Mouse (Mus musculus): Measurements from ENCODE around the gene Pnkp. TPM values are rescaled to one million over a fixed set of nuclear protein-coding genes. Genes with fewer than 3 reads are reported as not detected.

Gene Pnkp
- polyA plus RNA-seq, 1 experiment from 2014 or later: 26.5 TPM

DNA sequence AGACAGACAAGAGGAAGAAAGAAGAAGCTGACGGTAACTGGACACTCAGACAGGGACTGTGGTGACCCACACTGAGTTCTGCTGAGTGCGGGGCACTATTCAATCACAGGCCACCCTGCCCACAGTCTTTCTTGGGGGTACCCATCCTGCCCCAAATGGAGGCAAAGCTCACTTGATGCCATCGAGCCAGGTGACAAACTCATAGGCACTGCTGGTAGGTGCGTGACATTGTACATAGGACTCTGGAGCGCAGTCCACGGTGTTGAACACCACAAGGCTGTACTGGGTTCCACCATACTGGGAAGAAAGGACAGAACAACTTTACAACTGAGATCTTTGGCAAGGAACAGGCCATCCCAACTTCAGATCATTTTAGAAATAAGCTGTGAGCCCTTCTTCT is 34.7 kb downstream of the Pnkp start:
- 15% methylated on average over 6 of the region's 6 CpGs for WGBS
- H3K36me3 ChIP-seq (replicated peaks; ENCODE audit: control insufficient read depth, insufficient read depth): peaks cover 32% of the 10 kb centered on the region
- no peaks in the 10 kb centered on the region for H3K9me3 ChIP-seq (ENCODE audit: control insufficient read depth, low read length)
- DNase-seq (ENCODE audit: low spot score) (no peak), ATAC-seq (ENCODE audit: low FRiP score) (no peak)
- peak overlapping the region; percentile 90 for H3K4me3 ChIP-seq (replicated peaks; ENCODE audit: low read length)
- H3K27me3 ChIP-seq (ENCODE audit: control insufficient read depth, insufficient read depth, low read length): no peaks in the 10 kb centered on the region
- peak overlapping the region; percentile 96 for H3K27ac ChIP-seq
- peak overlapping the region; percentile 92 for H3K9ac ChIP-seq
- H3K4me2 ChIP-seq (replicated peaks): peak overlapping the region; percentile 91
- peaks cover 45% of the 10 kb centered on the region for H3K4me1 ChIP-seq (replicated peaks; ENCODE audit: control insufficient read depth, insufficient read depth, low read length)

DNA sequence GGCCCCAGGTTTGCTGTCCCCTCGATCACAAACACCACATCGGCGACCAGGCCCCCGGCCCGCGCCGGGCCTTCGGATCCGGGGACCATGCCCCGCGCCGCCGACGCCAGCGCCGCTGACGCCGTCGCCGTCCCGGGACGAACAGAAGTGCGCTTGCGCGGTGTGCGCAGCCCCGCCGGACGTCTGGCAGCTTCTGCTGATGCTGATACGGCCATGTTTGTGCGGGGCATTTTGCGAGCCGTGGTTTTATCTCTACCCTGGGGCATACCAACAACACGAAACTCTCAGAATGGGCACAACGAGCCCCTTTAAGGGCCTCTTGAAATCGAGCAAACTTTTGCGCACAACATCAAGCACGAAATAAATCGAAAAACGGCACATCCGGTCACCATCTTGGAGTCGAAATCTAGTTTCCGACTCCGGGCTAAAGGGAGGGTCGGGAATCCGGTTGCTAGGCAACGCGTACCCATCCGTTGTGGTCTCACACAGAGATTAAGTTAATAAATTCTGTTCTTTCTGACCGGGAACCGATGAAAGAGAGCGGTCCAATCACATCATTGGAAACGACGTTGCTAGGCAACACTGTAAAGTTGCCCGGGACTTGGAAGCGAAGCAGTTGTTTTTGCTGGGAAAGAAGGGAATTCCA is 35.5 kb downstream of the Pnkp start, which contains the start of gene Med25:
Gene Med25, minus strand, starts transcription at position 437 of the 646 bp plus-strand sequence.
- Histone ChIP-seq H3K4me2 (replicated peaks) (peak within 1 kb of the TSS; percentile 91), H3K36me3 (replicated peaks; ENCODE audit: control insufficient read depth, insufficient read depth) (peaks cover 25% of the 10 kb centered on the region), H3K27ac (peak within 1 kb of the TSS; percentile 96), H3K4me3 (replicated peaks; ENCODE audit: low read length) (peak within 1 kb of the TSS; percentile 90), H3K9ac (peak within 1 kb of the TSS; percentile 92), H3K4me1 (replicated peaks; ENCODE audit: control insufficient read depth, insufficient read depth, low read length) (peaks cover 53% of the 10 kb centered on the region), H3K9me3 (ENCODE audit: control insufficient read depth, low read length) (no peaks in the 10 kb centered on the region), H3K27me3 (ENCODE audit: control insufficient read depth, insufficient read depth, low read length) (no peaks in the 10 kb centered on the region)
- DNase-seq (ENCODE audit: low spot score) (peak; percentile 96), ATAC-seq (ENCODE audit: low FRiP score) (peak; percentile 77)
- under 1% methylated on average over 56 of the region's 56 CpGs for WGBS

GRCm38 (mm10) chr7:44893197-44893596 is 36.3 kb downstream of the Pnkp start:
- 5% methylated on average over 8 of the region's 8 CpGs for WGBS
- Histone ChIP-seq H3K4me3 (replicated peaks; ENCODE audit: low read length) (peak overlapping the region; percentile 90), H3K4me2 (replicated peaks) (peak overlapping the region; percentile 91), H3K9ac (peak overlapping the region; percentile 28; the same call in 1 of the 2 replicates), H3K27ac (peak overlapping the region; percentile 96), H3K4me1 (replicated peaks; ENCODE audit: control insufficient read depth, insufficient read depth, low read length) (peaks cover 53% of the 10 kb centered on the region), H3K36me3 (replicated peaks; ENCODE audit: control insufficient read depth, insufficient read depth) (peaks cover 24% of the 10 kb centered on the region), H3K9me3 (ENCODE audit: control insufficient read depth, low read length) (no peaks in the 10 kb centered on the region), H3K27me3 (ENCODE audit: control insufficient read depth, insufficient read depth, low read length) (no peaks in the 10 kb centered on the region)
- DNase-seq (ENCODE audit: low spot score): peak; percentile 42
- no peak for ATAC-seq (ENCODE audit: low FRiP score)

DNA sequence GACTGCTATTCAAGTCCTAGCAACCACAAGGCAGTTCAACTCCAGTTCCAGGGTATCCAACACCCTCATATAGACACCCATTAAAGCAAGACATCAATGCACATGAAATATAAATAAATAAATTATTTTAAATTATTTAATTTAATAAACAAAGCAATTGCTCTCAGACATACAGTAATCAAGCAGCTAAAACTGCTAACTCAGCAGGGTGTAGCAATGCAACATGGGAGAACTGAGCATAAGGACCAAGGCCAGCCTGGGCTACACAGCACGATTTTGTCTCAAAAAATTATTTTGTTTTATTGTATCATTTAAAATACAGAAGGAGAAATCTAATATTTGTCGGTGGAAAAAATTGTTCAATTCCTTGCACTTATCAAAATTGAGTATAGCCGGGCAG is 37.2 kb downstream of the Pnkp start:
- Histone ChIP-seq H3K4me2 (replicated peaks) (no peak overlapping the region), H3K4me3 (replicated peaks; ENCODE audit: low read length) (no peak overlapping the region), H3K9me3 (ENCODE audit: control insufficient read depth, low read length) (no peaks in the 10 kb centered on the region), H3K27ac (peak overlapping the region; percentile 96), H3K4me1 (replicated peaks; ENCODE audit: control insufficient read depth, insufficient read depth, low read length) (peaks cover 53% of the 10 kb centered on the region), H3K36me3 (replicated peaks; ENCODE audit: control insufficient read depth, insufficient read depth) (peaks cover 16% of the 10 kb centered on the region), H3K9ac (no peak overlapping the region), H3K27me3 (ENCODE audit: control insufficient read depth, insufficient read depth, low read length) (no peaks in the 10 kb centered on the region)
- ATAC-seq (ENCODE audit: low FRiP score) (no peak), DNase-seq (ENCODE audit: low spot score) (no peak)
- 89% methylated on average over 3 of the region's 3 CpGs for WGBS

DNA sequence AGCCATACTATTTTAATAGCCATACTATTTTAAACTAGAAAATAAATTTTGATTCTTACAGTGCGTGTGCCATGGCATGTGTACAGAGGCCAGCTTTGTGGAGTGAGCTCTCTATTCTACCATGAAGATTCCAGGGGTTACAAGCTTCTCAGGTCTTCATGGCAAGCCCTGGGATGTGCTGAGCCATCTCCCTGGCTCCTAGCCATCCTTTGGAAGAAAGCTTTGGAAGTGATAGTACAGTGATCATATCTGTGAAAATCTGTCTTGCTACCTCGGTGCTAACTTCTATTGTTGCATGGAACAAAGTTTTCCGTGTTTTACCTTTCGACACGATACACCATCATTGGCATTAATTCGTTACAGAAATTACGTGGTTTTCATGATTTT is 38.3 kb downstream of the Pnkp start:
- DNase-seq (ENCODE audit: low spot score): no peak
- Histone ChIP-seq H3K9ac (peak overlapping the region; percentile 38), H3K36me3 (replicated peaks; ENCODE audit: control insufficient read depth, insufficient read depth) (peaks cover 20% of the 10 kb centered on the region), H3K4me3 (replicated peaks; ENCODE audit: low read length) (peak overlapping the region; percentile 51), H3K4me2 (replicated peaks) (peak overlapping the region; percentile 61), H3K9me3 (ENCODE audit: control insufficient read depth, low read length) (no peaks in the 10 kb centered on the region), H3K27me3 (ENCODE audit: control insufficient read depth, insufficient read depth, low read length) (no peaks in the 10 kb centered on the region), H3K27ac (peak overlapping the region; percentile 91), H3K4me1 (replicated peaks; ENCODE audit: control insufficient read depth, insufficient read depth, low read length) (peaks cover 52% of the 10 kb centered on the region)
- 17% methylated on average over 7 of the region's 7 CpGs for WGBS
- ATAC-seq (ENCODE audit: low FRiP score): no peak

DNA sequence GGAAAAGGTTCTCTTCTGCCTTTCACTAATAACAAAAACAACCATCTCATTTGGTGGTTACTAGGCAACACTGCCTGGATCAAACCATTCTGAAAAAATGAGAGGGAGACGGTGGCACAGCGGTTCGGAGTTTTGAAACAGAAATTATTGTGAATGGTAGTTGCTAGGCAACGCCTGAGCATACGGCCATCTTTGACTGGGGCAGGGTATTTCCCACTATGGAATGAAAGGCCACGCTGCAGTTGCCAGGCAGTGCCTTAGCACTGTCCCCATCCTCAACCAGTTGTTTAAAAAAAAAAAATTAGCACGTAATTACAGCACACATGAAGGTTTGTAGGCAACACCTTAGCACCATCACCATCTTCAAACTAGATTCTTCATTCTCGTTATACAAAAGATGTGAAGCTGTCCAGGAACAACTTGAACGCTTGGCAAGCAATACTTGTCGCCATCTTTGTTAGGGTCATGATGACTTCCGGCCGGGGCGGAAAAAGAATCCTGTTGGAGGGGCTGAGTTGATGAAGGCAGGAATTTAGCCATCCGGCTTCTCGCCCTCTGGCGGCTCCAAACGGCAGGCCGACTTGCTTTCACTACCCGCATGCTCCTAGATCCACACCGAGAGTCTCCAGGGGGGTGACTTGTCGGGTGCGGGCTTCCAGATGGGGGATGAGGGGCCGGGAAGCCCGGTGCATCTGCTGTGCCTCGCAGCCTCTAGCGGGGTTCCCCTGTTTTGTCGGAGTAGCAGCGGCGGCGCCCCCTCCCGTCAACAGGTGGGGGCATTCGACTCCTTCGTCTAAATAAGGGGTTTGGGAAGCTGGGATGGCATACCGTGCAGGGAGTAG is 38.9 kb downstream of the Pnkp start, which contains the start of gene Fuz:
Gene Fuz, plus strand, starts transcription at position 487 of the 842 bp plus-strand sequence.
- DNase-seq (ENCODE audit: low spot score) (peak; percentile 94), ATAC-seq (ENCODE audit: low FRiP score) (peak; percentile 78)
- peaks cover 21% of the 10 kb centered on the region for H3K36me3 ChIP-seq (replicated peaks; ENCODE audit: control insufficient read depth, insufficient read depth)
- peak within 1 kb of the TSS; percentile 51 for H3K4me3 ChIP-seq (replicated peaks; ENCODE audit: low read length)
- H3K4me2 ChIP-seq (replicated peaks): peak within 1 kb of the TSS; percentile 61
- peak within 1 kb of the TSS; percentile 64 for H3K9ac ChIP-seq
- H3K27ac ChIP-seq: peak within 1 kb of the TSS; percentile 91
- no peaks in the 10 kb centered on the region for H3K27me3 ChIP-seq (ENCODE audit: control insufficient read depth, insufficient read depth, low read length)
- H3K4me1 ChIP-seq (replicated peaks; ENCODE audit: control insufficient read depth, insufficient read depth, low read length): peaks cover 46% of the 10 kb centered on the region
- no peaks in the 10 kb centered on the region for H3K9me3 ChIP-seq (ENCODE audit: control insufficient read depth, low read length)
- WGBS: under 1% methylated on average over 34 of the region's 34 CpGs

DNA sequence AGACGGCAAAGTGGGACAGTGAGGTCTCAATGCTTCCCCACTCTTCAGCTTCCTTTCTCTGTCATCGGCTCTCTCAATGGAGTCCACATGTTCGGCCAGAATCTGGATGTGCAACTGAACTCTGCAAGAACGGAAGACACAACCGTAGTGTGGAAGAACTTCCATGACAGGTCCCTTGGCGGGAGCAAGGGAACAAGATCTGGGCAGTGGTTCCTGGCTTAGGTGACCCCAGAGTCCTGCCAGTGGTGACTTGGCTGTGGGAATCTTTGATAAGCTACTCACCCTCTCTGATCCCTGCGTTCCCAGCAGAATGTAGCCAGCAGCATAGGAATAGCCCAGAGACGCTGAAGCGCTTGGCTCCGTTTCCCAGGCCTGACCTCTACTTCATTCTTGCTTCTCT is 39.6 kb downstream of the Pnkp start:
- Histone ChIP-seq H3K9me3 (ENCODE audit: control insufficient read depth, low read length) (no peaks in the 10 kb centered on the region), H3K27ac (peak overlapping the region; percentile 91), H3K9ac (peak overlapping the region; percentile 64), H3K4me3 (replicated peaks; ENCODE audit: low read length) (peak overlapping the region; percentile 51), H3K27me3 (ENCODE audit: control insufficient read depth, insufficient read depth, low read length) (no peaks in the 10 kb centered on the region), H3K4me1 (replicated peaks; ENCODE audit: control insufficient read depth, insufficient read depth, low read length) (peaks cover 44% of the 10 kb centered on the region), H3K4me2 (replicated peaks) (peak overlapping the region; percentile 61), H3K36me3 (replicated peaks; ENCODE audit: control insufficient read depth, insufficient read depth) (peaks cover 25% of the 10 kb centered on the region)
- DNase-seq (ENCODE audit: low spot score) (no peak), ATAC-seq (ENCODE audit: low FRiP score) (no peak)
- 31% methylated on average over 10 of the region's 10 CpGs for WGBS

- H3K4me3 ChIP-seq (replicated peaks; ENCODE audit: low read length): no peak overlapping the region
These were observed 41.7 kb downstream of the Pnkp start for GRCm38 (mm10) chr7:44898607-44899006.

GRCm38 (mm10) chr7:44900632-44901031 is 43.7 kb downstream of the Pnkp start:
- H3K4me1 ChIP-seq (replicated peaks; ENCODE audit: control insufficient read depth, insufficient read depth, low read length): peaks cover 19% of the 10 kb centered on the region
- ATAC-seq (ENCODE audit: low FRiP score) (no peak), DNase-seq (ENCODE audit: low spot score) (no peak)
- H3K27ac ChIP-seq: no peak overlapping the region
- H3K27me3 ChIP-seq (ENCODE audit: control insufficient read depth, insufficient read depth, low read length): no peaks in the 10 kb centered on the region
- peaks cover 66% of the 10 kb centered on the region for H3K36me3 ChIP-seq (replicated peaks; ENCODE audit: control insufficient read depth, insufficient read depth)
- 84% methylated on average over 11 of the region's 11 CpGs for WGBS
- H3K4me2 ChIP-seq (replicated peaks): no peak overlapping the region
- no peaks in the 10 kb centered on the region for H3K9me3 ChIP-seq (ENCODE audit: control insufficient read depth, low read length)
- no peak overlapping the region for H3K4me3 ChIP-seq (replicated peaks; ENCODE audit: low read length)
- H3K9ac ChIP-seq: no peak overlapping the region

More at GRCm38 (mm10) chr7:44898607-44899006, 41.7 kb downstream of the Pnkp start:
- H3K9me3 ChIP-seq (ENCODE audit: control insufficient read depth, low read length): no peaks in the 10 kb centered on the region
- DNase-seq (ENCODE audit: low spot score): no peak
- no peak overlapping the region for H3K4me2 ChIP-seq (replicated peaks)
- peaks cover 36% of the 10 kb centered on the region for H3K4me1 ChIP-seq (replicated peaks; ENCODE audit: control insufficient read depth, insufficient read depth, low read length)
- H3K27me3 ChIP-seq (ENCODE audit: control insufficient read depth, insufficient read depth, low read length): no peaks in the 10 kb centered on the region
- no peak for ATAC-seq (ENCODE audit: low FRiP score)
- peaks cover 46% of the 10 kb centered on the region for H3K36me3 ChIP-seq (replicated peaks; ENCODE audit: control insufficient read depth, insufficient read depth)
- H3K9ac ChIP-seq: no peak overlapping the region
- no peak overlapping the region for H3K27ac ChIP-seq
- 34% methylated on average over 18 of the region's 19 CpGs for WGBS

All from hindbrain, embryonic 14.5 days (tissue).